Mouse (Mus musculus): ENCODE measurements around the gene Vhl. TPM values are rescaled to one million over a fixed set of nuclear protein-coding genes. Genes with fewer than 3 reads are reported as not detected.

Vhl gene
- polyA plus RNA-seq, 1 experiment from 2014 or later = 33.5 TPM

DNA sequence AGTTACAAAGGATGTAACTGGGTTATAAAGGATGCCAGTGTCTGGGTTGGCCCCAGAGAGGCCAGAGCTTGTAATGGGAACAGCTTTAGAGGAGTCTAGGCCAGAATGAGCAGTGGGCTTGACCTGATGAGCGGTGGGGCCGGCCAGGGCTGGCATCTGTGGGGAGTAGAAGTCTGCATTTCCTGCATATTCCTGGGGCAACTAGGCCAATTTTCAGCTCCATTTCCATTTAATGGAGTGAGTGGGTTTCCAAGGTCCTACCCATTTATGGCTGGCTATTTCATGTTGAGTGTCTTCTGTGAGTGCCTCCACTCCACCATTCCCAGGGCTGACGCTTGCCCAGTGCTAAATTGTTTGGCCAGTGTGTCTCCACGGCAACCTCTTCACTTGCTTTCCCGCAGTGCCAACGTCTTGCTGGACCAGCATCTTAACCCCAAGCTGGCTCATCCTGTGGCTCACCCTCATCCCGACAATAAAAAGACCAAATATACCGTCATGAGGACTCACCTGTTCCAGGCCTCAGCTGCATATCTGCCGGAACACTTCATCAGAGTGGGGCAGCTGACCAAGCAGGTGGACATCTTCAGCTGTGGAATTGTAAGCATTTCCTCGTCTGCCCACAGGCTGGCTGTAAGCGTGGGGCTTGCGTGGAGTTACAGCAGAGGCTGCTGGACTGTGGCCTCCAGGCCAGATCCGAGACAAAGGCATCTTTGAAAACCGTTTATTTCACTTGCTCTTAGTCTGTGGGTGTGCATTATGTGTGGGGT, 54.7 kb downstream of the Vhl start:
- DNase-seq (ENCODE audit: low spot score) (no peak), ATAC-seq (replicated peaks; ENCODE audit: low FRiP score, low read depth) (no peak)
- H3K36me3 ChIP-seq (ENCODE audit: insufficient read depth, low read length) = no peaks in the 10 kb centered on the region
- 84% methylated on average over 14 of the region's 14 CpGs for WGBS
- no peak overlapping the region for H3K4me3 ChIP-seq (replicated peaks; ENCODE audit: low read depth, low read length)
- no peak overlapping the region for H3K9ac ChIP-seq (ENCODE audit: low read depth, low read length)
- no peak overlapping the region for H3K27ac ChIP-seq
- no peak for TF ChIP-seq CTCF (IDR thresholded peaks at IDR 0.05; ENCODE audit: low read depth)
- H3K9me3 ChIP-seq (replicated peaks; ENCODE audit: low read length) = no peaks in the 10 kb centered on the region
- no peaks in the 10 kb centered on the region for H3K4me1 ChIP-seq (replicated peaks; ENCODE audit: insufficient read depth, low read length)
- no peak overlapping the region for H3K4me2 ChIP-seq (ENCODE audit: low read length)
- H3K27me3 ChIP-seq (ENCODE audit: insufficient read depth, low read length) = no peaks in the 10 kb centered on the region

DNA sequence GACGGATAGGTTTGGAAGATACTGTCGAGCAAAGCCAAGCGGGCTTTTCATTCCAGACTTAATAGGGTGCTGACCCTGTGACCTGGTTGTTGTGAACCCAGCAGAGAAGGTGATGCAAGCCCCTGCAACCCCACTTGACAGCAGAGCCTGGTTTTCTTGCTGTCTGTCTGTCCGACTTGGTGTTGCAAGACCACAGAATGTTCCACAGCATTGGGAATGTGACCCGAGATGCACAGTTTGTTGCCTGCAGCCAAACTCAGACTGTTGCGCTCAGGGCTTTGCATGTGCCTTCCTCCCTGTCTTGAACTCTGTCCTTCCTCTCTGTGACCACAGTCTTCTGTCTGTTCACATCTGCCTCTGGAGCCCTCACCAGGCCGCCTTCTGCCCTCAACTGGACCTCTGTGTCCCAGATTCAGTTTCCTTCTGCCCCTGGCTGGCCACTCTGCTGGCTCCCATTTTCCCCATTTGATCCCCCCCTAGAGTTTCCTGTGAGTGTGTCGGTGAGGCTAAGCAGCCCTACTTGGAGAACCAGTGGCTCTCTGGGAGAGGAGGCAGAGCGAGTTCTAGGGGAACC, 56.3 kb downstream of the Vhl start:
- WGBS = 81% methylated on average over 9 of the region's 9 CpGs
- H3K4me2 ChIP-seq (ENCODE audit: low read length) = no peak overlapping the region
- no peak for TF ChIP-seq CTCF (IDR thresholded peaks at IDR 0.05; ENCODE audit: low read depth)
- H3K9me3 ChIP-seq (replicated peaks; ENCODE audit: low read length) = no peaks in the 10 kb centered on the region
- no peak overlapping the region for H3K27ac ChIP-seq
- DNase-seq (ENCODE audit: low spot score) = no peak
- no peaks in the 10 kb centered on the region for H3K36me3 ChIP-seq (ENCODE audit: insufficient read depth, low read length)
- H3K4me3 ChIP-seq (replicated peaks; ENCODE audit: low read depth, low read length) = no peak overlapping the region
- H3K4me1 ChIP-seq (replicated peaks; ENCODE audit: insufficient read depth, low read length) = no peaks in the 10 kb centered on the region
- H3K27me3 ChIP-seq (ENCODE audit: insufficient read depth, low read length) = no peaks in the 10 kb centered on the region
- no peak for ATAC-seq (replicated peaks; ENCODE audit: low FRiP score, low read depth)
- H3K9ac ChIP-seq (ENCODE audit: low read depth, low read length) = no peak overlapping the region

Other genes with a start within 250 kb of the Vhl start
- gene Tada3, start 246.1 kb upstream of the Vhl start, polyA plus RNA-seq (2015; fragmentation: Nextera tagmentation; extraction: Ambion mirVana) = 37.9 and 39.9 TPM in 2 replicates
- gene Arpc4, start 245.8 kb upstream of the Vhl start, polyA plus RNA-seq (2015; fragmentation: Nextera tagmentation; extraction: Ambion mirVana) = 375 and 420 TPM in 2 replicates
- gene Ttll3, start 234.7 kb upstream of the Vhl start, polyA plus RNA-seq (2015; fragmentation: Nextera tagmentation; extraction: Ambion mirVana) = 1.5 and 2.0 TPM in 2 replicates
- gene Rpusd3, start 204.6 kb upstream of the Vhl start, polyA plus RNA-seq (2015; fragmentation: Nextera tagmentation; extraction: Ambion mirVana) = 24.4 and 30.5 TPM in 2 replicates
- 0.17 and 0.23 TPM in 2 replicates for gene Cidec, start 188.2 kb upstream of the Vhl start, polyA plus RNA-seq (2015; fragmentation: Nextera tagmentation; extraction: Ambion mirVana)
- gene Jagn1, start 181.4 kb upstream of the Vhl start, polyA plus RNA-seq (2015; fragmentation: Nextera tagmentation; extraction: Ambion mirVana) = 111 and 114 TPM in 2 replicates
- 10.9 and 11.1 TPM in 2 replicates for gene Il17re, start 165.5 kb upstream of the Vhl start, polyA plus RNA-seq (2015; fragmentation: Nextera tagmentation; extraction: Ambion mirVana)
- gene Il17rc, start 152.5 kb upstream of the Vhl start, polyA plus RNA-seq (2015; fragmentation: Nextera tagmentation; extraction: Ambion mirVana) = 28.0 and 28.8 TPM in 2 replicates
- 25.7 and 28.7 TPM in 2 replicates for gene Creld1, start 140.7 kb upstream of the Vhl start, polyA plus RNA-seq (2015; fragmentation: Nextera tagmentation; extraction: Ambion mirVana)
- gene Prrt3, start 122.0 kb upstream of the Vhl start, polyA plus RNA-seq (2015; fragmentation: Nextera tagmentation; extraction: Ambion mirVana) = 0.52 and 0.55 TPM in 2 replicates
- 114 and 118 TPM in 2 replicates for gene Emc3, start 92.3 kb upstream of the Vhl start, polyA plus RNA-seq (2015; fragmentation: Nextera tagmentation; extraction: Ambion mirVana)
- gene Fancd2, start 92.3 kb upstream of the Vhl start, polyA plus RNA-seq (2015; fragmentation: Nextera tagmentation; extraction: Ambion mirVana) = 3.0 and 5.1 TPM in 2 replicates
- 1.6 TPM in 2 replicates for gene Fancd2os, start 23.2 kb upstream of the Vhl start, polyA plus RNA-seq (2015; fragmentation: Nextera tagmentation; extraction: Ambion mirVana)
- 236 and 242 TPM in 2 replicates for gene Brk1, start 19.2 kb upstream of the Vhl start, polyA plus RNA-seq (2015; fragmentation: Nextera tagmentation; extraction: Ambion mirVana)
- 5.3 and 6.7 TPM in 2 replicates for gene Irak2, start 14.5 kb downstream of the Vhl start, polyA plus RNA-seq (2015; fragmentation: Nextera tagmentation; extraction: Ambion mirVana)
- 0.78 and 0.95 TPM in 2 replicates for gene Tatdn2, start 73.1 kb downstream of the Vhl start, polyA plus RNA-seq (2015; fragmentation: Nextera tagmentation; extraction: Ambion mirVana)
- gene Ghrl, start 95.9 kb downstream of the Vhl start, polyA plus RNA-seq (2015; fragmentation: Nextera tagmentation; extraction: Ambion mirVana) = not detected in 2 replicates
- 216 and 238 TPM in 2 replicates for gene Sec13, start 116.8 kb downstream of the Vhl start, polyA plus RNA-seq (2015; fragmentation: Nextera tagmentation; extraction: Ambion mirVana)

Measured in kidney, postnatal 0 days (tissue).